Mouse (Mus musculus): Measurements from ENCODE around the gene Zmynd8. TPM values are rescaled to one million over a fixed set of nuclear protein-coding genes. Genes with fewer than 3 reads are reported as not detected.
A peak's percentile ranks its signal among the peaks of the same experiment; 100 is the strongest.

Gene Zmynd8
- polyA plus RNA-seq, 1 experiment from 2014 or later: 45.3 TPM

DNA sequence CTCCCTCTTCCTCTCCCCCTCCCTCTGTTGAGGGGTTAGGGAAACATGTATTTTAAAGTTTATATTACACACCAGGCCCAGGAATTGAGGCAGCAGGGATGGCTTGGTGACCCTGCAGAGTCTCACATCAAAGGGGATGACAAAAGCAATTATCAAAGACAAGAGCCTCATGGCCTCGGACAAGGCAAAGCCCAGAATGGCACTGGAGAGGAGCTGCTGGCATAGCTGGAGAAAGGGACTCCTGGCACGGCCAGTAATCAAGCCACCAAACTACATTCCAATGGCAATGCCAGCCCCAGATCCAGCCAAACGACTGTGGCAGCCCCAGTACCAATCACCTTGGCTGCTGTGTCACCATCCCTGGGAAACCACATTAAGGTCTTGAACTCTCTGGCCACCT, 26.3 kb upstream of the Zmynd8 start:
- Histone ChIP-seq H3K36me3 (ENCODE audit: control insufficient read depth, insufficient read depth, low read length) (no peaks in the 10 kb centered on the region), H3K27me3 (ENCODE audit: control insufficient read depth, insufficient read depth, low read length) (no peaks in the 10 kb centered on the region), H3K4me3 (replicated peaks; ENCODE audit: low read length) (no peak overlapping the region), H3K27ac (ENCODE audit: low read length) (no peak overlapping the region), H3K4me1 (ENCODE audit: control insufficient read depth, insufficient read depth, low read length) (peaks cover 5% of the 10 kb centered on the region; the same call in 1 of the 2 replicates), H3K9me3 (replicated peaks; ENCODE audit: control insufficient read depth, low read length) (no peaks in the 10 kb centered on the region), H3K9ac (ENCODE audit: low read length) (no peak overlapping the region), H3K4me2 (ENCODE audit: low read depth, low read length) (no peak overlapping the region)
- WGBS: 57% methylated on average over 3 of the region's 3 CpGs
- ATAC-seq (ENCODE audit: insufficient read depth, low FRiP score): no peak

DNA sequence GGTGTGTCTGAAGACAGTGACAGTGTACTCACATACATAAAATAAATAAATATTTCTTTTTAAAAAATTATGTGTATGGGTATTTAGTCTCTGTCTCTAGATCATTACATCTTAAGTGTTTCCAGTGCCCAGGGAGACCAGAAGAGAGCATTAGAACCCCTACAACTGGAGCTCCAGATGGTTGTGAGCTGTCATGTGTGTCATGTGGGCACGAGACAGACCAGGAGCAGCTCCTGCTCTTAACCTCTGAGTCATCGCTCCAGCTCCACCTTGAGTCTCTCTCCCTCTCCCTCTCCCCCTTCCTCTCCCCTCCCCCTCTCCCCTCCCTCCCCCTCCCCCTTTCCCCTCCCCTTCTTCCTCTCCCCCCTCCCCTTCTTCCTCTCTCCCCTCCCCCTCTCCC, 25.9 kb upstream of the Zmynd8 start:
- ATAC-seq (ENCODE audit: insufficient read depth, low FRiP score): no peak
- 46% methylated on average over 2 of the region's 2 CpGs for WGBS
- Histone ChIP-seq H3K36me3 (ENCODE audit: control insufficient read depth, insufficient read depth, low read length) (no peaks in the 10 kb centered on the region), H3K9ac (ENCODE audit: low read length) (no peak overlapping the region), H3K9me3 (replicated peaks; ENCODE audit: control insufficient read depth, low read length) (no peaks in the 10 kb centered on the region), H3K4me1 (ENCODE audit: control insufficient read depth, insufficient read depth, low read length) (peaks cover 5% of the 10 kb centered on the region; the same call in 1 of the 2 replicates), H3K27me3 (ENCODE audit: control insufficient read depth, insufficient read depth, low read length) (no peaks in the 10 kb centered on the region), H3K27ac (ENCODE audit: low read length) (no peak overlapping the region), H3K4me2 (ENCODE audit: low read depth, low read length) (no peak overlapping the region), H3K4me3 (replicated peaks; ENCODE audit: low read length) (no peak overlapping the region)

DNA sequence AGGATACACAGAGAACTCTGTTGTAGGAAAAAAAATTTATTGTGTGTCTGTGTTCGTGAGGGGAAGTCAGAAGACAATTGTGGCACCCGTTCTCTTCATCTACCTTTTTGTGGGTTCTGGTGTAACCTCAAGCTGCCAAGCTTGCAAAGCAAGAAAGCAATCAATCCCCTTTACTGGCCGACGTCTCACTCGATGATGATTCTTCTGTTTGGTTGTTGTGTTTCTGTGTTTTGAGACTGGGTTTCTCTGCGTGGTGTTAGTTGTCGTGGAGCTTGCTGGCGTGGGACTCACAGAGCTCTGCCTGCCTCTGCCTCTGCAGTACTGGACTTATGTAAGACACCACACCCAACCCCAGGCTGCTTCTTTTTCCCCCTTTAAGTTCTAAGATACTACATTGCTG, 24.9 kb upstream of the Zmynd8 start:
- Histone ChIP-seq H3K4me3 (replicated peaks; ENCODE audit: low read length) (no peak overlapping the region), H3K36me3 (ENCODE audit: control insufficient read depth, insufficient read depth, low read length) (no peaks in the 10 kb centered on the region), H3K4me1 (ENCODE audit: control insufficient read depth, insufficient read depth, low read length) (peaks cover 5% of the 10 kb centered on the region; the same call in 1 of the 2 replicates), H3K27ac (ENCODE audit: low read length) (no peak overlapping the region), H3K4me2 (ENCODE audit: low read depth, low read length) (no peak overlapping the region), H3K9me3 (replicated peaks; ENCODE audit: control insufficient read depth, low read length) (no peaks in the 10 kb centered on the region), H3K9ac (ENCODE audit: low read length) (no peak overlapping the region), H3K27me3 (ENCODE audit: control insufficient read depth, insufficient read depth, low read length) (no peaks in the 10 kb centered on the region)
- ATAC-seq (ENCODE audit: insufficient read depth, low FRiP score): no peak
- WGBS: 88% methylated on average over 8 of the region's 8 CpGs

DNA sequence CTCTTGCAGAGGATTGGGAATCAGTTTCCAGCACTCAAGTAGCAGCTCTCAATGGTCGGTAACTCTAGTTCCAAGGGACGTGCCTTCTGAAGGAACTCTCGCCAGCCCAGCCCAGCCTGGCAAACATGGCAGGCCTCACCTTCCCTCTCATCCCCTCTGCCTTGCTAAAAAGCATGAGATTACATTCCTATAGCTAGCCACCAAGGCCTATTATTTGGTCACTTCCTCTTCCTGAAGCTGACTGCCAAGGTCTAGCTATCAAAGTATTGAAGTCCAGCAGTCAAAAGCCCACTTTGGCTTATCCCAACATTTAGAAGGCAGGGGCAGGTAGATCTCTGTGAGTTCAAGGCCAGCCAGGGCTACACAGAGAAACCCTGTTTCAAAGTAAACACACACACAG, 24.2 kb upstream of the Zmynd8 start:
- WGBS: 74% methylated on average over 3 of the region's 3 CpGs
- H3K9ac ChIP-seq (ENCODE audit: low read length): no peak overlapping the region
- no peaks in the 10 kb centered on the region for H3K36me3 ChIP-seq (ENCODE audit: control insufficient read depth, insufficient read depth, low read length)
- peak overlapping the region; percentile 83 for H3K27ac ChIP-seq (ENCODE audit: low read length)
- no peak for ATAC-seq (ENCODE audit: insufficient read depth, low FRiP score)
- H3K9me3 ChIP-seq (replicated peaks; ENCODE audit: control insufficient read depth, low read length): no peaks in the 10 kb centered on the region
- no peaks in the 10 kb centered on the region for H3K27me3 ChIP-seq (ENCODE audit: control insufficient read depth, insufficient read depth, low read length)
- no peak overlapping the region for H3K4me2 ChIP-seq (ENCODE audit: low read depth, low read length)
- no peak overlapping the region for H3K4me3 ChIP-seq (replicated peaks; ENCODE audit: low read length)
- peaks cover 5% of the 10 kb centered on the region; the same call in 1 of the 2 replicates for H3K4me1 ChIP-seq (ENCODE audit: control insufficient read depth, insufficient read depth, low read length)

DNA sequence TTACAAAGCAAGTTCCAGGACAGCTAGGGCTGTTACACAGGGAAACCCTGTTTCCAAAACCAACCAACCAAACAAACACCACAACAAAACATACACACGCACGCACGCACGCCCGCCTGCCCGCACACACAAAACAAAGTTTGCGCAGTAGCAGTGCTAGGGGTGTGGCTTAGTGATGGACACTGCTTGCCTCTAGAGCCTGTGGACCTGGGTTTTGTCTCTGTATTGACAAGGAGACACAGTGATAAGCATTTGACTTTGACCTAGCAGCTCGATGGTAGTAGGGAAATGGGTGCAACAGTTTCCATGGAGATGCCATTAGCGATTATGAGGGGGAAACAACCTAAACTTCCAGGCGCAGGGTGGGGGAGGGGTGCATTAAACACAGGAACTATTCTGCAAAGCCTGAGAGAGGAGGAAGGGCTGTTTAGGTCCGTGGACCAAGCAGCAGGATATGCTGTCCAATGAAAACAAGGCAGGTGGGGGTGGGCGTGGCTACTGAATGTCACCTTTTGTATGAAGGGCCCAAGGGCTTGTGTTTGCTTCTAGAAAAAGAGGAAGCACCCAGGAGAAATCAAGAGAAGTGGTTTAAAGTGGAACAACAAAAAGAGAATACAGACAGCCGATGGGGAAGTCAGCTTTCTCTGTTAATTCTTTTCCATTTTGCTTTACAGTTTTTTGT, 23.4 kb upstream of the Zmynd8 start:
- ATAC-seq (ENCODE audit: insufficient read depth, low FRiP score): peak; percentile 78
- H3K4me2 ChIP-seq (ENCODE audit: low read depth, low read length): no peak overlapping the region

DNA sequence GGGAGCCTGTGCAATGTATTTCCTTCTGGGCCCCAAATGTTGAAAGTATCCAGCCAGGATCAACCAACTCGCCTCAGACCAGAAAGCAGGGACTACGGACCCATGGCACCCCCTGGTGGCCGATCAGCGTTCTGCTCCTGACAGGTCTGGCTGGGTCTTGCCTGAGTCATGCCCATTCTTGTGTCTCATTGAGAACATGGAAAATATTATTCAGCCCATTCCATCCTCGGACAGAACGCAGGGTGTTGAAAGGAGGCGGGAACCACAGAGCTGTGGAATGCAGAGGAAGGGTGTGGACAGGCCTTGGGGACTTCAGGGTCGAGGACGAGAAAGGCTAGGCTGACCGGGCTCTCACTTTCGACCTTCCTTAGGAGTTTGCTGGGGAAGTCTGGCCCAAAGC, 15.5 kb upstream of the Zmynd8 start:
- ATAC-seq (ENCODE audit: insufficient read depth, low FRiP score): peak; percentile 77
- Histone ChIP-seq H3K4me3 (replicated peaks; ENCODE audit: low read length) (no peak overlapping the region), H3K4me2 (ENCODE audit: low read depth, low read length) (no peak overlapping the region), H3K4me1 (ENCODE audit: control insufficient read depth, insufficient read depth, low read length) (no peaks in the 10 kb centered on the region), H3K9me3 (replicated peaks; ENCODE audit: control insufficient read depth, low read length) (no peaks in the 10 kb centered on the region), H3K9ac (ENCODE audit: low read length) (no peak overlapping the region), H3K27ac (ENCODE audit: low read length) (no peak overlapping the region), H3K36me3 (ENCODE audit: control insufficient read depth, insufficient read depth, low read length) (no peaks in the 10 kb centered on the region), H3K27me3 (ENCODE audit: control insufficient read depth, insufficient read depth, low read length) (no peaks in the 10 kb centered on the region)
- 19% methylated on average over 11 of the region's 11 CpGs for WGBS

More for the DNA sequence above, 23.4 kb upstream of the Zmynd8 start:
- no peaks in the 10 kb centered on the region for H3K27me3 ChIP-seq (ENCODE audit: control insufficient read depth, insufficient read depth, low read length)
- WGBS: 46% methylated on average over 13 of the region's 13 CpGs
- H3K4me1 ChIP-seq (ENCODE audit: control insufficient read depth, insufficient read depth, low read length): peaks cover 5% of the 10 kb centered on the region; the same call in 1 of the 2 replicates
- no peak overlapping the region for H3K9ac ChIP-seq (ENCODE audit: low read length)
- H3K36me3 ChIP-seq (ENCODE audit: control insufficient read depth, insufficient read depth, low read length): no peaks in the 10 kb centered on the region
- H3K9me3 ChIP-seq (replicated peaks; ENCODE audit: control insufficient read depth, low read length): no peaks in the 10 kb centered on the region
- no peak overlapping the region for H3K4me3 ChIP-seq (replicated peaks; ENCODE audit: low read length)
- peak overlapping the region; percentile 83 for H3K27ac ChIP-seq (ENCODE audit: low read length)

DNA sequence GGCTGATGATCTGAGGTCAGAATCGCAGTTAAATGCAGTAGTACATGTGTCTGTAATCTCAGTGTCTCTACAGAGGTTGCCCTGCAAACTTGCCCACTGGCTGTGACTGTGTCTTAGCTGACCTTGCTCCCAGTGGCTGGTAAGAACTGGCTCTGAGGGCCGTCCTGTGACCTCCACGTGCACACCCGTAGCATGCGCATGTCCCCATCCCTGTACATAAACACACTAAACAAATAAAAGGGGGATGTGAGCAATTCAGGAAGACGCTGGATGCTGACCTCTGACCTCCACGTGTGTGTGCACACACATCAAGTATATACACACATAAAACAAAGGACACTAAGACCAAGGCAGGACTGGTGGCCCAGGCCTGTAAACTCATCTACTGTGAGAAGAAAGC, 14.3 kb upstream of the Zmynd8 start:
- ATAC-seq (ENCODE audit: insufficient read depth, low FRiP score): no peak
- Histone ChIP-seq H3K27me3 (ENCODE audit: control insufficient read depth, insufficient read depth, low read length) (no peaks in the 10 kb centered on the region), H3K9ac (ENCODE audit: low read length) (no peak overlapping the region), H3K36me3 (ENCODE audit: control insufficient read depth, insufficient read depth, low read length) (no peaks in the 10 kb centered on the region), H3K4me1 (ENCODE audit: control insufficient read depth, insufficient read depth, low read length) (no peaks in the 10 kb centered on the region), H3K9me3 (replicated peaks; ENCODE audit: control insufficient read depth, low read length) (no peaks in the 10 kb centered on the region), H3K4me3 (replicated peaks; ENCODE audit: low read length) (no peak overlapping the region), H3K4me2 (ENCODE audit: low read depth, low read length) (no peak overlapping the region), H3K27ac (ENCODE audit: low read length) (no peak overlapping the region)
- 54% methylated on average over 7 of the region's 7 CpGs for WGBS

DNA sequence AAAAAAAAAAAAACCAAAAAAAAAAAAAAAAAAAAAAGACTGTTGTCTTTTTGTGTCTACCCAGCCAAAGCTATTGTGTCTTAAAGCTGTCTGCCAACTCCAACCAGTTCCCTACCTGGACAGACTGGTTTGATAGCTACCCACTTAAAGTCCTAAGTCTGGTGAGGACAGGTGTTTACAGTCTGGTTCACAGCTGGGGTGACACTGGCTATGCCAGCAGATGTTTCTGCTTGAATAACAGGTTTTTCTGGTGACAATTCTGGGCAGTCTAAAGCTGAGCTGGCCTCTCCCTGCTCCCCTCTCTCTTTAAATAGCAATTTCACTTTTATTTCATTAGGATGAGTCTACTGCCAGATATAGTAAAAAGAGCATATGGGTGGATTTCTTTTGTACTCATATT, 10.9 kb upstream of the Zmynd8 start:
- peak overlapping the region; percentile 49 for H3K27ac ChIP-seq (ENCODE audit: low read length)
- H3K4me3 ChIP-seq (replicated peaks; ENCODE audit: low read length): no peak overlapping the region
- no peak overlapping the region for H3K9ac ChIP-seq (ENCODE audit: low read length)
- no peak overlapping the region for H3K4me2 ChIP-seq (ENCODE audit: low read depth, low read length)
- H3K27me3 ChIP-seq (ENCODE audit: control insufficient read depth, insufficient read depth, low read length): no peaks in the 10 kb centered on the region
- peak; percentile 57; the same call in 1 of the 2 replicates for ATAC-seq (ENCODE audit: insufficient read depth, low FRiP score)
- peaks cover 16% of the 10 kb centered on the region for H3K4me1 ChIP-seq (ENCODE audit: control insufficient read depth, insufficient read depth, low read length)
- no peaks in the 10 kb centered on the region for H3K36me3 ChIP-seq (ENCODE audit: control insufficient read depth, insufficient read depth, low read length)
- no peaks in the 10 kb centered on the region for H3K9me3 ChIP-seq (replicated peaks; ENCODE audit: control insufficient read depth, low read length)

DNA sequence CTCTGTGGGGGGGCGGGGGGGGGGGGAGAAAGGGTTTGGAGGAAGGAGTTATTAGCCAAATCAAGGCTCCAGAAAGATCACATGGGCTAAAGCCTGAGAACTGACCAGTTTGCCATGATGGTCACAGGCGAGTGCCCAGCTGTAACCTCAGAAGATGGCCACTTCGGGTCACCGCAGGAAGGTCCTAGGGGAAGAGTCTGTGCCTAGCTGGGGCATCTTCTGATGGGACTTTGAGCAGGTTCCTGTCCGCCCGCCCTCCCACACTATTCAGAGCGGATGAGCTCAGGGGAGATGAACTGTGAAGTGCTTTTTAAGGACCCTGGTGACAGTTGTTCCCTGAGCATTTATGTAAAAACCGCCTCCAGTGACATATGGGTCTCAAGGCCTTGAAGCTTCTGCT, 8.4 kb upstream of the Zmynd8 start:
- no peak overlapping the region for H3K27ac ChIP-seq (ENCODE audit: low read length)

More for the DNA sequence above, 8.4 kb upstream of the Zmynd8 start:
- H3K4me2 ChIP-seq (ENCODE audit: low read depth, low read length): no peak overlapping the region
- no peak overlapping the region for H3K4me3 ChIP-seq (replicated peaks; ENCODE audit: low read length)
- no peaks in the 10 kb centered on the region for H3K27me3 ChIP-seq (ENCODE audit: control insufficient read depth, insufficient read depth, low read length)
- peaks cover 16% of the 10 kb centered on the region for H3K4me1 ChIP-seq (ENCODE audit: control insufficient read depth, insufficient read depth, low read length)
- ATAC-seq (ENCODE audit: insufficient read depth, low FRiP score): no peak
- no peak overlapping the region for H3K9ac ChIP-seq (ENCODE audit: low read length)
- no peaks in the 10 kb centered on the region for H3K9me3 ChIP-seq (replicated peaks; ENCODE audit: control insufficient read depth, low read length)
- 71% methylated on average over 7 of the region's 8 CpGs for WGBS
- no peaks in the 10 kb centered on the region for H3K36me3 ChIP-seq (ENCODE audit: control insufficient read depth, insufficient read depth, low read length)
